Mouse (Mus musculus) A20 (cell line): ENCODE data around the gene Ifnz.
"Not testable (repeated sequence)": the region's sequence is repeated elsewhere in the genome, so short reads cannot be mapped to it uniquely, and the experiment has no call there.

Experiments used
- DNase-seq: peaks from one replicate; pipeline ENCODE4 v3.0.0-alpha.2; 2011; ENCODE audit warnings: low read depth, low spot score

Gene Ifnz

GRCm38 (mm10) chr4:88781831-88782230 is at the start of gene Ifnz:
Gene Ifnz, plus strand, starts transcription at chr4:88782131.
- not testable (repeated sequence) for DNase-seq

- DNase-seq = peak; percentile 70
These were observed 43.5 kb upstream of the Ifnz start for GRCm38 (mm10) chr4:88738480-88738879.

- no peak for DNase-seq
These were observed 42.9 kb upstream of the Ifnz start for GRCm38 (mm10) chr4:88739036-88739435.

GRCm38 (mm10) chr4:88741426-88741825 is 40.5 kb upstream of the Ifnz start:
- no peak for DNase-seq

GRCm38 (mm10) chr4:88742771-88743371 is 39.1 kb upstream of the Ifnz start:
- DNase-seq = no peak

GRCm38 (mm10) chr4:88744207-88744606 is 37.7 kb upstream of the Ifnz start:
- DNase-seq = peak; percentile 28

GRCm38 (mm10) chr4:88749926-88750325 is 32.0 kb upstream of the Ifnz start:
- no peak for DNase-seq

GRCm38 (mm10) chr4:88754818-88755340 is 27.1 kb upstream of the Ifnz start, which contains the start of gene Gm13271:
Gene Gm13271, plus strand, starts transcription at chr4:88754868.
- not testable (repeated sequence) for DNase-seq

- peak; percentile 2 for DNase-seq
These were observed 25.1 kb upstream of the Ifnz start for GRCm38 (mm10) chr4:88756581-88757513.

- not testable (repeated sequence) for DNase-seq
These were observed 24.3 kb upstream of the Ifnz start for GRCm38 (mm10) chr4:88757628-88758031.

GRCm38 (mm10) chr4:88758751-88759150 is 23.2 kb upstream of the Ifnz start:
- DNase-seq = not testable (repeated sequence)

GRCm38 (mm10) chr4:88759610-88760268 is 22.2 kb upstream of the Ifnz start, which contains the start of gene Gm13283:
Gene Gm13283, plus strand, starts transcription at chr4:88760119.
- peak; percentile 4 for DNase-seq

GRCm38 (mm10) chr4:88760431-88760830 is 21.5 kb upstream of the Ifnz start:
- DNase-seq = not testable (repeated sequence)

- not testable (repeated sequence) for DNase-seq
These were observed 20.2 kb upstream of the Ifnz start for GRCm38 (mm10) chr4:88761776-88762175.

- not testable (repeated sequence) for DNase-seq
These were observed 19.6 kb upstream of the Ifnz start for GRCm38 (mm10) chr4:88762341-88762740.

- peak; percentile 1 for DNase-seq
These were observed 18.4 kb upstream of the Ifnz start for GRCm38 (mm10) chr4:88763384-88764018.

- not testable (repeated sequence) for DNase-seq
These were observed 8.4 kb upstream of the Ifnz start, which contains the start of gene Gm13290 for GRCm38 (mm10) chr4:88773534-88773933. Gene Gm13290, plus strand, starts transcription at chr4:88773834.

GRCm38 (mm10) chr4:88776622-88777021 is 5.3 kb upstream of the Ifnz start, which contains the start of gene Gm13289:
Gene Gm13289, plus strand, starts transcription at chr4:88776922.
- DNase-seq = not testable (repeated sequence)

GRCm38 (mm10) chr4:88779550-88779949 is 2.4 kb upstream of the Ifnz start, which contains the start of gene Gm13272:
Gene Gm13272, plus strand, starts transcription at chr4:88779850.
- DNase-seq = not testable (repeated sequence)

GRCm38 (mm10) chr4:88780320-88780719 is 1.6 kb upstream of the Ifnz start:
- DNase-seq = not testable (repeated sequence)

GRCm38 (mm10) chr4:88782335-88782734 is 404 bp downstream of the Ifnz start:
- DNase-seq = not testable (repeated sequence)
